Mouse (Mus musculus): ENCODE results near the gene Iqcc.

Gene Iqcc

GRCm38 (mm10) chr4:129621283-129621841, 2.5 kb upstream of the Iqcc start:
- DNase-seq = peak; percentile 63

GRCm38 (mm10) chr4:129620419-129621282, 1.8 kb upstream of the Iqcc start:
- no peak for DNase-seq

- no peak for DNase-seq
Observed at GRCm38 (mm10) chr4:129618031-129618430, 868 bp downstream of the Iqcc start.

- DNase-seq = no peak
Observed at GRCm38 (mm10) chr4:129617121-129617641, 1.7 kb downstream of the Iqcc start.

- DNase-seq = no peak
Observed at GRCm38 (mm10) chr4:129616631-129617030, 2.3 kb downstream of the Iqcc start.

- DNase-seq = no peak
Observed at GRCm38 (mm10) chr4:129615801-129616290, 3.1 kb downstream of the Iqcc start.

DNA sequence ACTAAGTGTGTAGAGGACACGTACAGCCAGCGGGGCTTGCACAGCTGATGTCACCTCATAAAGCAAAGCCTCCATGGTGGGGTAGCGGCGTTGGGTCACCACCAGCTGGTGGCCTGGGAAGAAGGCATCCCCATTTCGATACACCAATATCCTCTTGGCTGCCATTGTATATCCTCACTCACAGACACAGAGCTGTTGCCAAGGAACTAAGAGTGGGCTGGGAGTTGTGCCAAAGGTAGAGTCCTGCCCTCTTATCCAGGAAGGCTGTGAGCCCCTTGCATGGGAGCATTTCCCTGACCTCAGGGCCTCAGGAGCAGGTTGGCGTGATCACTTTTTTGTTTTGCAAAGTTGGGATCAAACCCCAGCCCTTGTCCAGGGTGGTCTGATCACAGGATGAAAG, 4.8 kb downstream of the Iqcc start, which contains the start of gene Dcdc2b:
Dcdc2b (minus strand) TSS at position 165 of the 400 bp plus-strand sequence.
- DNase-seq = no peak

DNA sequence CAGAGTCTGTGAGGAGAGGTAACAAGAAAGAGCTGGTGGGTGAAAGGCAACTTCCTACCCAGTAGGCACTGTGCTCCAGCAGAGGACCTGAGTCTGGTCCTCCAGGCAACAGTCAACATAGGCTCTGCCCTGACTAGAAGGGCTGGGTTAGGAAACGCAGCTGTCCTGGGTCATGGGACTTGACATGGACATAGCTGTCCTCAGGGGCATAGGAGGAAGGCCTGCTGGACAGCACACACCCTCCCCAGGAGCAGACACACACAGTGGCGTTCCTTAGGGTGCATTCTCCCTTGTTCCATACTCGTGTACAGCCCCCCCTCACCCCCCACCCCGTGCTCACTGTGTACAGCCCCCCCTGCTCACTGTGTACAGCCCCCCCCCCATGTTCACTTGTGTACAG, 8.4 kb downstream of the Iqcc start:
- no peak for DNase-seq

- no peak for DNase-seq
Observed at GRCm38 (mm10) chr4:129610026-129610425, 8.9 kb downstream of the Iqcc start.

DNA sequence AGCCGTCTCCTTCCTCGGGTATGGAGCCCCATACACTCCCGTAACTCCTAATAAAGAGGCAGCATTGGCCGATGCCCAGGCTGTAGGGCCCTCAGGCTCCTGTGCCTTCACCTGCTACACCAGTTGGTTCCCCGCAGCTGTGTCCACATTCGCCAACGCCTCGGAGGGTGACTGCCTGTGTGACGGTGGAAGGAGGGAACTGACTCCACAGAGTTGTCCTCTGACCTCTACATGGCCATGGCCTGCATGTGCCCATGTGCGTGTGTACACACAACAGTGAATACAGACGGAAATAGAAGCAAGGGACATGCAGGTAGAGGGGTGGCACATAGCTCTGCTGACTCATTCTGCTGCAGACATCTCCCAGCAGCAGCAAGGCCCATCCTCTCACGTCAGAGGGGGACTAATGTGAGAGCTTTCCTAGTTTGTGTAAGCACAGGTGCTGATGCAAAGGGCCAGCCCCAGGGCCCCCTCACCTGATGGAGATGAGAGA, 9.7 kb downstream of the Iqcc start:
- DNase-seq = no peak

DNA sequence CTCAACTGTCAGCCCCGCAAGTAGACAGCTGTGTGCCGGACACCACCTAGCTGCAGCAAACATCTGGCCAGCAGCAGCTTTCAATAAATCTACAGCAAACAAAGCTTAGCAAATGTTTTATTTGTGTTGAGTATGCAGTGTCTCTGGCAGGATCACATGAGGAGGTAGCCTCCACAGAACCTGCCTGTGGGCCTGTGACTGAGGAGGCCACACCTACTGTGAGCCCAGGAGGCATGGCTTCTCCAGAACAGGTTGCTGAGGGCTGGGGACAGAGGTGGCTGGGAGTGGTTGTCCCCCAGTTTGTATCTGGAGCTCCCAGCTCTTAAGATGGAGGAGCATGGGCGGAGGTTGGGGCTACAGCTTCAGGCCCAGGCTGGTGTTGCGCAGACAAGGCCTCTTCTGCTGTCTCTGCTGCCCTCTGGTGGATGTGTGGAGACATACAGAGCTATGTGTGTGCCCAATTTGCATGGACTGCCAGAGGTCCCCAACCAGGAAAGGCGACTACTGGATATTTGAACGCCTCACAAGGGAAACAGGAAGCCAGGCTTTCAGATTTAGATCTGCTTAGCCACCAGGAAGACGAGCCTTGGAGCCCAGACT, 10.4 kb downstream of the Iqcc start:
- peak; percentile 84 for DNase-seq

DNA sequence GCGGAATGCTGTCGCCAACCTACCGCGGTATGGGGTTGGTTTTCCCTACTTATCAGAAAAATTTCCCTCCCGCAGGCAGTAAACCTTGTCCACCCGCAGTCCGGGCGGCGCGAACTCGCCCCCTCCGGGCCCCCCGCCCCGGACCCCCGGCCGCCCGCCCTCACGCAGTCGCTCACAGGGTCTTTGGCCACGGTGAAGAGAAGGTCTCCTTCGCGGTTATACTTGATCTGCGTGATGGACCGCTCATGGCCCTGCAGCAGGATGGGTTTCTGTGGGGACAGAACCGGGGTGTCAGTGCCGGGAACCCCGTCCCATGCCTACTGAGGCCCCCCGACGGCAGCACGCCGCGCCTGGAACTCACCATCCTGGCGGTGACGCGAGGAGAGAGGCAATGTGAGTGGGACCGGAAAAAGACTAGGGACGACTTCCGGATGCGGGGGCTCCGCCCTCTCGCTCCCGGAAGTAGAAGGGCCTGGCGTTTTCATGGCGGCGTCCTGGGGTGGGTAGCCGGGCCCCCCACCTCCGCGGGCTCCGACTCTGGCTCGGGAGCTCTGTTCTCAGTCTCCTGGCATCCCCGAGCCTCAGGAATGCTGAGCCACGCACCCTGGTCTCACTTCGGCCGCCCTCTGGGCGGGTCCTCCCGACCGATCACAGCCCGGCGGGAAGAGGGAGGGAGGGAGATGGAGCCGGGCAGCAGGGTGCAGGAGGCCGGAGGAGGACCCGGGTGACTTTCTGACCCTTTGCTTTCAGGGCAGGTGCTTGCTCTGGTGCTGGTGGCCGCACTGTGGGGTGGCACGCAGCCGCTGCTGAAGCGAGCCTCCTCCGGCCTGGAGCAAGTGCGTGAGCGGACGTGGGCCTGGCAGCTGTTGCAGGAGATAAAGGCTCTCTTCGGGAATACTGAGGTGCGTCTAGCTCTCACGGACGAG, 18.4 kb downstream of the Iqcc start, which contains the start of the genes Eif3i and Tmem234:
Eif3i (minus strand) TSS at position 416 of the 926 bp plus-strand sequence.
Tmem234 (plus strand) TSS at position 436 of the 926 bp plus-strand sequence.
- peak; percentile 84 for DNase-seq

DNA sequence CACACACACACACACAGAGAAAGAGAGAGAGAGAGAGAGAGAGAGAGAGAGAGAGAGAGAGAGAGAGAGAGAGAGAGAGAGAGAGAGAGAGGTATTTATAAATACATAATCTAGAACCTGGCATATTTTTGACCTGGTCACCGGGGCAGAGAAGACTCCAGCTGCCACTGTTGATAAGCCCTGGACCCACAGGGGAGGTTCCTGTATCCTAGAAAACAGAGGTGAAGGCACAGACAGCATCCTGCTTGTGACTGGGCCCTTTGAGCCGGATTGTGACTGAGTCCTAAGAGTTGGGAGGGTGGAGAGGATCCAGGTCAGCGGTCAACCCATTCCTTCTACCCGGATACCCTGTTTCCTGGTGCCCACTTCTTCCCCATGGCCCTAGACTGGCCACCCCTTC, 30.0 kb downstream of the Iqcc start:
- DNase-seq = no peak

DNA sequence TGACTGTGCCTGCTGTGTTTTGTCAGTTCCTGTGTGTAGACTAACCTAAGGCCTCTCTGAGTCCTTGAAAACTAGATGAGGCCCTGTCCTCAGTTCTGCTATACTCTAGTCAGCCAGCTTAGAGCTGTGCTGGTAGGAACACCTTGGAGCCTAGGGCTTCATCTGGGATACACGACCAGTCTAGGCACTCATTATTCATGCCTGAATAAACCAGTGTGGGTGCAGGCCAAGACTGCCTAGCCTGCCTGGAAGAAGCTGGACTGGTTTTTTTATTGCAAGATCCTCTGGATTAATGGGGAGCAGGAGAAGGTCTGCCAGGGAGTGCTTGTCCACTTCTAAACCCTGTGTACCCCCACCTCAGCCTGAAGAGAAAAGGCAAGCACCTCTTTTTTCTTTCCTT, 32.0 kb downstream of the Iqcc start:
- DNase-seq = peak; percentile 58

- no peak for DNase-seq
Observed at GRCm38 (mm10) chr4:129585773-129586172, 33.1 kb downstream of the Iqcc start.

DNA sequence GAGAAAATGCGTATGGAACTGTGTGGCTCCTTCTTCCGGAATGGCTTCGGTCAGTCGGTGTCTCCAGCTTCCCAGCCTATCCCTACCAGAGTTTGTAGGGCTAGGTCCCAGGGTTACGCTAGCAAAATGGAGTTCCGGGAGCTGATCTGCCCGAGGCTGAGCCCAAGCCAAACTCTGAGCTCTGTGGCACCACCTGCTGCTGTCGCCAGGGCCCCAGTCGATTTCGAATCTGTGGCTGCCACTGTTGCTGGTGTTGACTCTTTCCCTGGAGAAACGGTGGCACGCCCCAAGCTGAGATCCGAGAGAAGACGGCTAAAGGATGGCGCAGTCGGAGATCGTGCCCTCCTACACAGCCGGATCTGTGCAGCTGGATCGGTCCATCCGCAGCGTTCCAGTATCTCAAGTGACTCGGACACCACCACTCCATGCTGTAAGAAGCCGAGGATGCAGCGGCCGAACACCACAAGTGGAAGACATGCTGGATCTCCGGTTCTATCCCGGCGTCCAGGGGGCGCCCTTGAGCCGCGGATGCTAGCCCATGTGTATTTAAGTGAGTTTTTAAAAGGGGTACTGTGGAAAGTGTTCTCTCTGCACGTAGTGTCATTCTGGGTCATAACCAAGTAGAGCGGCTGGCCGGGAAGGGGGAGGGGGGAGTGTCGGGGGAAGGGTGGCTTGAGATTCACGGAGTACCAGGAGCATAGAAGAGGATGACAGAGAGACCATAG, 33.9 kb downstream of the Iqcc start:
- DNase-seq = peak; percentile 91

DNA sequence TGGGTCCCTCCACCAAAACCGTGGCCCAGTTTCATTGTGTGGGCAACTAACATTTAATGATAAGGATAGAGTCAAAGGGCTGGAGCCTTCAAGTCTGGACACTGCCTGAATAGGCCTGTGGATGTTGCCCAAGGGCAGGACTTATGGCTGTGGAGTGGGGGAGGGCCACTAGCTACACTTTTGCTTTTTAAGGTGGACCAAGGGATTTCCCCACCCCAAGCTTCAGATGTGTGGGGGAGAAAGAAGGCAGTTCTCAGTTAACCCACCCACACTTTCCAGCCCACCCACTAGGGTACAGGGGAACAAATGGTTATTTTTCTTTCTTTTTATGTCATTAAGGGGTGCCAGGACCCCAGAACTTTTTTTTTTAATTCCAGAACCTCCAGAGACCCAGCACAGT, 34.5 kb downstream of the Iqcc start:
- DNase-seq = no peak

DNA sequence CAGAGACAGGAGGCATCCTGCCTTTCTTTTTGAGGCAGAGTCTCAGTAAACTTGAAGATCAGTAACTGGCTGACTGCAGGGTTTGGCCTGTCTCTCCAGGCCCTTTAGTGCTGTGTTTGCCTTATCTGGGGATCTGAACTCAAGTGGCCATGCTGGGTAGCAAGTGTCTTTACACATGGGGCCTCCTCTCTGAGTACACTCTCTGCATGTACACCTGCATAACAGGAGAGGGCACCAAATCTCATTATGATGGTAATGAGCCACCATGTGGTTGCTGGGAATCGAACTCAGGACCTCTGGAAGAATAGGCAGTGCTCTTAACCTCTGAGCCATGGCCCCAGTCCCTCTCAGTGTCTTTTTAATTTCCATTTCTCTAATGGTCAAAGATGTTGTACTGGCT, 36.6 kb downstream of the Iqcc start:
- no peak for DNase-seq

DNA sequence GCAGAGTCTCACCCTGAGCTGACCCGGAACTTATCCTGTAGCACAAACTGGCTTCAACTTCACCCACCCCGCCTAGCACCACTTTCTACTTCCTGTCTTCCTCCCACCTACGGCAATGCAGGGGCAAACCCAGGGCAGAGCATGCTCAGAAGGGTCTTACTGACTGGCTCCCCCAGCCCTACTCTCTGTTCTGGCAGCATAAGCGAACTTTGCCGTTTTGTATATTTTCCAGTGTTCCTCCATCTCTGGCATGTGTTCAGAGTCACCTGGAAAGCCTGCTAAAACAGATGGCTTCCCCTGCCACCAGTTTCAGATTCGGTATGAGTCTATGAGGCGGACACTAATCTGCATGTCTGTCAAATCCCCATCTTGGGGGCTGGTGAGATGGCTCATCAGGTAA, 38.6 kb downstream of the Iqcc start:
- DNase-seq = no peak

GRCm38 (mm10) chr4:129578466-129578865, 40.4 kb downstream of the Iqcc start, which contains the start of gene Fam167b:
TSS of gene Fam167b (minus strand) at chr4:129578549.
- DNase-seq = peak; percentile 75

DNA sequence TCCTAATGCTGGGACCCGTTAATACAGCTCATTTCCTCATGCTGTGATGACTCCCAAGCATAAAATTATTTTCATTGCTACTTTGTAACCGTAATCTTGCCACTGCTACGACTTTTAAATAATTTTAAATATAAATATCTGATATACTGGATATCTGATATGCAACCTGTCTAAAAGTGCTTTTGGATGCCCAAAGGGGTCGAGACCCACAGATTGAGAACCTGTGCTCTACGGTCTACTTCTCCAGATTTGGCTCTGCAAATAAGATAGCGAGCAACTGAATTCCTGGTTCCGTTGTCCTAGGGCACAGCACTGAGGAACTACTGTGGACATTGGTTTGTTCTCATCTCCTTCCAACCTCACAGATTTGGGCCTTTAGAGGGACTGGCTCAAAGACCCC, 41.2 kb downstream of the Iqcc start:
- DNase-seq = no peak

Data from kidney, adult 9 months (tissue).